Mouse (Mus musculus): ENCODE results near the gene Pycard.
A peak's percentile ranks its signal among the peaks of the same experiment; 100 is the strongest.
"Not testable (repeated sequence)": the region's sequence is repeated elsewhere in the genome, so short reads cannot be mapped to it uniquely, and the experiment has no call there.

Gene Pycard

DNA sequence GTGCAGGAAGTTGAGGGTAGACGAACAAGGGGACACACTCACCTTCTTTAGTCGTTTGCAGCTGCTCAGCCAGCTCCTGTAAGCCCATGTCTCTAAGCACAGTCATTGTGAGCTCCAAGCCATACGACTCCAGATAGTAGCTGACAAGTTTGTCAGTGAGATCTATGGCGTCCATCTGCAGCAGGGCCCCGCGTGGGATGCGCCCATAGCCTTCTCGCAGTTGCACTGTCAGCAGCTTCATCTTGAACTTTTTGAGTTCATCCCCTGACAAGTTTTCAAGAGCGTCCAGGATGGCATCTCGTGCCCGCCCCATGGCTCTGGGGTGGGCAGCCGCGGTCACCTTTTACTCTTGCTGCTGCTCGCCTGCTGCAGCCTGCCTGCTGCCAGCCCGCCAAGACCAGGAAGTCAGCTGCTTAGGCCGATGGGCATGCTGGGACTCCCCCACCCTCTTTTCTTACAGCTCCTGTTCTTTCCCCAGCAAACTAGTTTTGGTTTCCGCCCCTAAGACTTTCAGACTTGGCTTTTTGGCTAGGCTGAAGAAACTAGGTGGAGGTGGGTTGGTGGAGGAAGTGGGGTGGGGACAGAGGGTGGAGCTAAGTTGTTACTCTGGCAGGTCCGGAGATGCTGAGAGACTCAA is at the start of gene Pycard:
Gene Pycard (minus strand): TSS at position 527 of the 637 bp plus-strand sequence.
- DNase-seq: peak; percentile 68

GRCm38 (mm10) chr7:128042161-128042820 is 48.6 kb upstream of the Pycard start:
- DNase-seq: not testable (repeated sequence)

DNA sequence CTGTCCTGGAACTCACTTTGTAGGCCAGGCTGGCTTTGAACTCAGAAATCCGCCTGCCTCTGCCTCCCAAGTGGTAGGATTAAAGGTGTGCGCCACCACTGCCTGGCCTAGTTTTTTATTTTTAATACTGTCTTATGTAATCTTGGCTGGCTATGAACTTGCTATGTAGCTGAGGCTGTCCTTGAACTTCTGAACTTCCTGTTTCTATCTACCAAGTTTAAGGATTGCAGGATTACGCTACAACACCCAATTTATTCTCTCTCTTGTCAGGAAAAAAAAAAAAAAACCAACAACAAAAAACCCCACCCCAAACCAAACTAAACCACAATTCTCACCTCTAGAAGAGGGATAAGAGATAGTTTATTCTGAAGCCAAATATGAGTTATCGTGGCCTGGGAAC is 39.9 kb upstream of the Pycard start:
- DNase-seq: no peak

DNA sequence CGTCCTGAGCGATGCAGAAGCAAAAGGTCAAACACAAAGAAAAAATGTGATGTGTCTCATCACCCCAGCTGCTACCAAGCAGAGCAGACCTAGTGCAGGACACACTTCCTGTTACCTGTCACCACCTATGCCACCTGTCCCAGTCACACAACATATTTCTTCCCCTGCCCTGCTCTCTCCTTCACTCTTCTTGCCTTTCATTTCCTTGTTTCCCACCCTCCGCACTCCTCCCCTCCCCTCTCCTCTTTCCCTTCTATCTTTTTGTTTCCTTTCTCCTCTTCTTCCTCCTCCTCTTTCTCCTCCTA is 39.3 kb upstream of the Pycard start:
- DNase-seq: no peak

GRCm38 (mm10) chr7:128032290-128032988 is 38.8 kb upstream of the Pycard start:
- DNase-seq: no peak

DNA sequence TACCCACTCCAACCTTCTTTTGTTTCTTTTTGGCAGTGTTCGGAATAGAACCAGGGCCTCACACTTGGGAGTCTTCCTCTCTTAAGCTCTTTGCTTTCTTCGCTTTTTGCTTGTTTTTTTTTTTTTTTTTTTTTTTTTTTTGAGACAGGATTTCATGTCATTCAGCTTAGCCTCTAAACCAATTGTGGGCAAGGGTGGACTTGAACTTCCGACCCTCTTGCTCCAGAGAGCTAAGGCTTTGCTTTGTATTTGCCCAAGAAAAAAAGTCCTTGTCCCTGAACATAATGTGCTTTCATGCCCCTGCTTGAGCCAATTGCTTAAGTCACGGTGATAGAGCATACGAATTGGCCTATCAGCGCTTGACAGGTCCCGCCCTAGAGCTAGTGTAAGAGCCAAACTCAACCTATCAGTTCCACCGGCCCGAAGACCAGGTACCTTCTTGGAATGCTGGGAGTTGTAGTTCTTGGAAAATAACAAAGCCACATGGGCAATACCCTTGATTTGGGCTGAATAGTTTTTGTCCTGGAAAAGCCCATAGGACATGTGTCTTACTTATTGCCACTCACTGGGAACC is 37.8 kb upstream of the Pycard start:
- peak; percentile 52 for DNase-seq

GRCm38 (mm10) chr7:128025381-128025780 is 31.7 kb upstream of the Pycard start:
- DNase-seq: peak; percentile 40

GRCm38 (mm10) chr7:128024932-128025331 is 31.3 kb upstream of the Pycard start:
- DNase-seq: no peak

DNA sequence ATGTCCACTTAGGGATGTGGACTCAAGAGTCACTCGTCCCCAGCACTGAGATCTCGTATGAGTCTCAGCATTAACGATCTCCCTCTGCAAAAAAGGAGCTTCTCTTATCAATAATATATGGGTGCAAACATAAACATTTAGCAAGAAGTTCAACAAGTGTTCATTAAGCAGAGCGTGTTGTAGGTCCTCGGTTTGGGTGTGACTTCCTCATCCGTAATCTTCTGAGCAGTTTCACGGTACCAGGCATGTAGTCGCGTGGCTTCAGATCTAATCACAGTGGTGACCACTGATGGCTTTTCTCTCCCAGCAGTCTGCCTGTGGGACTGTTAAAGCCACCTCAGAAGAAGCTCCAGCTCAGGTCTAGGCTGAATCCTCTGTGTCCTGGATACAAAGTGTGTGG is 30.7 kb upstream of the Pycard start:
- no peak for DNase-seq

DNA sequence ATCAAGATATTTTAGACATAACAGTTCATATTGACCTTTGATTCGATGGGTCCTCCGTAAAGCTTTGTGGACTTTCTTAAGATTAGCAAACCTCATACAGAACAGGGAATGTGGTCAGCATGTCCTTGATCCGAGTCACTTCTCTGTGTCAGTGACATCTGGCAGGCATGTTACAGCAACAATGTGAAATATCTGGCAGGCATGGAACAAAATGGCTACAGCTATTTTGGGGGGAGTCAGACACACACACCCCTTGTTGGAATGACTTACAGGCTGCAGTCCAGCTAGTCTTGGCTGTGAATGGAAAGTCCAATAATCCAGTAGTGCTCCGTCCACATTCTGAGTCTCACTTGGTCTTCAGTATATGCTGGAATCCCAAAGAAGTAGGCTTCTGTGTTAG is 29.9 kb upstream of the Pycard start:
- DNase-seq: no peak

GRCm38 (mm10) chr7:128022974-128023373 is 29.3 kb upstream of the Pycard start:
- no peak for DNase-seq

GRCm38 (mm10) chr7:128019187-128019586 is 25.5 kb upstream of the Pycard start:
- DNase-seq: peak; percentile 27

DNA sequence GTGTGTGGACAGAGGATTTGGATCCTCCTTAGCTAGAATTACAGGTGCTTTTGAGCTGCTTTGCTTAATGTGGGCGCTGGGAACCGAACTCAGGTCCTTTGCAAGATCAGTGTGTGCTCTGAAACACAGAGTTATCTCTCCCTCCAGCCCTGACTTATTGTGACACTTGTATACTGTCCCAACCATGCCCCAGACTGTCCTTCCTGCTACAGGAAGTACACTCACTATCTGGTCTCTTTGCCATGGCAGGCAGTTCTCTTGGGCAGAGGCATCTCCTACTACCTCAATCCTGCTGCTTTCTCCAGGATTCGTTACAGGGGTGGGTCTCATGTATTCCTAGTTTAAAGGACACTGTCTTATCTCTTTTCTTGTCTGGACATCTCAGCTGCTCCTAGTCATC is 24.6 kb upstream of the Pycard start:
- DNase-seq: no peak

GRCm38 (mm10) chr7:128016650-128017049 is 23.0 kb upstream of the Pycard start:
- no peak for DNase-seq

GRCm38 (mm10) chr7:128016134-128016533 is 22.5 kb upstream of the Pycard start:
- DNase-seq: not testable (repeated sequence)

DNA sequence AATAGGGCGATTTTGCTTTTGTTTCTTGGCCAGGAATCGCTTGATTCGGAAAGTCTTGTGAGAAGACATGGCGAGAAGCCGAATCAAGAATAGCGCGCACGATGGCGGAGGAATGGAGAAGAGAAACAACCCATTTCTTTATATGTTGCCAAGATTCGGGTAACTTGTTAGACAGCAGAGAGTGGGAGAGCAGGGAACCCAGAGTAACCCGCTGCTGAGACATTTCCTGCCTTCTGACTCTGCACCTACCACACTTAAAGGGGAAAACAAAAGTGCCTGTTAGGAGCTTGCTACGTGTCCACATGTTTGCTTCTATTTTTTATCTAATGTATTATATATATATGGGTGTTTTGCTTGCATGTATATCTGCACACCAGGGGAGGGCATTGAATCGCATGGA is 19.4 kb upstream of the Pycard start:
- no peak for DNase-seq

DNA sequence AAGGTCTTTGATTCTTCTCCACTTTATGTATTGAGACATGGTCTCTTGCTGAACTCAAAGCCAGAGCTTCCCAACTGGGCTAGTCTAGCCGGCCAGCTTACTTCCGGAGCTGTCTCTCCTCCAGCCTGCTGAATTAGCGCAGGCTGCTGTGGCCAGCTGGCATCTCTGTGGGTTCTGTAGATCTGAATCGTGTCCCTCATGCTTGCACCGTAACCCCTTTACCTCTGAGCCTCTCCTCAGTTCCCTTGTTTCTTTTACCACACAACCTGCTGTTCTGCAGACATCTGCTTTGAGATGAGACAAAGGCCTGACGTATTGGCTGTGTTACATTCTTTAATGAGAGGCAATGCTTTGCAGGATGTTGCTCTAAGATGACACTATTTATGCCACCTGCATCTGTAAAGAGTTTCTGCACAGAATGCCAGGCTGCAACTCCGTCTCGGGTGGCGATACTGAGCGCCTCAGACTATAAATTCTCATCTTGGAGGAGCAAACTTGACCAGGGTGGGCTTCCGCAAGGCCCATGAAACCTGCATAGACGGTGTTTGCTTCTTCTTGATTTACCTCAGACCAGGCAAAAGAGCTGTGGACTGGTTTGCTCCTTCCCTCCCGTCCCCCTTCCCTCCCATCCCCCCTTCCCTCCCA is 18.6 kb upstream of the Pycard start:
- DNase-seq: no peak

DNA sequence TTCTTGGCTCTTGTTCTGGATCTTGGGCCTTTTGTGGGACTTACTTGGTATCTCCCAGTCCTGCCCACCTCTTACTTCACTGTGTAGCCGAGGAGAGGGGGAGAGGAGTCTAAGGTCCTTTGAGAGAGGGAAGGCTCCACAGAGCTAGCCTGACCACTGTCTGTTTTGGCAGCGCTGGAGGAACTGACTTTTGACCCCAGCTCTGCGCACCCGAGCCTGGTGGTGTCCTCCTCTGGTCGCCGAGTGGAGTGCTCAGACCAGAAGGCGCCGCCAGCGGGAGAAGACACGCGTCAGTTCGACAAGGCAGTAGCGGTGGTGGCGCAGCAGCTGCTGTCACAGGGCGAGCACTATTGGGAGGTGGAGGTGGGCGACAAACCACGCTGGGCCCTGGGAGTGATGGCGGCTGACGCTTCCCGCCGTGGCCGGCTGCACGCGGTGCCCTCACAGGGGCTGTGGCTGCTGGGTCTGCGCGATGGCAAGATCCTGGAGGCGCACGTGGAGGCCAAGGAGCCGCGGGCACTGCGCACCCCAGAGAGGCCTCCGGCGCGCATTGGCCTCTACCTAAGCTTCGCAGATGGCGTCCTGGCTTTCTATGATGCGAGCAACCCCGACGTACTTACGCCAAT is 16.2 kb upstream of the Pycard start:
- no peak for DNase-seq

DNA sequence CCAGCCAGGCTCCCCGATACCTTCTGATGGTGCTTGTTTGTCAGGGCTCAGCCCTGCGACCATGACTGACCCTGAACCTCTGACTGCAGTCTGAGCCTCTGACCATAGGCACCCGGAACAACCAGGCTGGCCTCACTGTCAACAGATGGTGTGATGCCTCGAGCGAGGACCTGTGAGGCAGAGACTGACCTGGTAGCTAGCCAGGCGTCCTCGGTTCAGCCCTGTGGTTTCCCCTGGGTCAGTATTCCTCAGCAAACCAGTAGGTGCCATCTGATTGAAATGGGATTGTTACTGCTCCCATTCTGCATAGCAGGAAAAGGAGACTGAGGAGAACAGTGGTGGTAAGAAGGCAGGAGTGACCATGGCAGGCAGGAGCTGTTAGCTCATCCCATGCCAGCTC is 12.5 kb upstream of the Pycard start:
- DNase-seq: no peak

- DNase-seq: peak; percentile 65
Measured at GRCm38 (mm10) chr7:128004487-128005362, 11.1 kb upstream of the Pycard start.

GRCm38 (mm10) chr7:128004150-128004486 is 10.5 kb upstream of the Pycard start:
- no peak for DNase-seq

DNA sequence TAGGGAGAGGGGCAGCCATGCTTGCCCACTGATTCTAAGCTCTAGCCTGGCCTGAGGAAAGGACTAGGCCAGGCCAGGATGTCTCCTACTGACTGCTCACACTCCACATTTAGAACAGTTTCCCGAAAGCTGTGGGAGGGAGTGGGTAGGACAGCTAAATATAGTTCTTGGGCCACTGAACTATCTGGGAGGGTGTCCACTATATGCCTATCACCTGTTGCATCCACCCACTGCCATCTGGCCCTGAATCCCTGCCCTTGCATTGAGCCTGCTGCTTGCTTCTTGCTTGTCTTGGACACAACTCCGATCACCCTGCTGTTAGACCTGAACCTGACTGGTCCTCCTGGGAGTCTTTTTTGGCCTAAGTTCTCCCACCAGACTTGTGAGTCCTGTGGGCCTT is 10.0 kb upstream of the Pycard start, which contains the start of gene Trim72:
Gene Trim72 (plus strand): TSS at position 262 of the 400 bp plus-strand sequence.
- DNase-seq: no peak

All from lung, postnatal 36 days (tissue).